Mouse (Mus musculus) CH12.LX (cell line): Measurements from ENCODE around the gene Prss41. TPM values are rescaled to one million over a fixed set of nuclear protein-coding genes. Genes with fewer than 3 reads are reported as not detected.

Experiments
- DNase-seq: peaks from one replicate; pipeline ENCODE4 v3.0.0-alpha.2; 2013; ENCODE audit errors: extremely low read depth
- H3K27ac ChIP-seq: 2 replicates; pipeline ENCODE4 v1.5.1; 2012; ENCODE audit warnings: low read depth, mild to moderate bottlenecking, control low read depth, moderate library complexity; ENCODE audit not compliant: insufficient read depth
- H3K27me3 ChIP-seq: replicated peaks from 2 replicates; pipeline ENCODE3; 2012; ENCODE audit warnings: inconsistent platforms
- H3K36me3 ChIP-seq, 2 experiments: replicated peaks in 1 of 2; 2 replicates each; pipeline versions ENCODE3 to v1.6.1; 2012; ENCODE audit warnings: inconsistent platforms in 1 of 2, low read length in 1 of 2, mild to moderate bottlenecking in 1 of 2, mixed read lengths in 1 of 2, moderate library complexity in 1 of 2; ENCODE audit not compliant: control insufficient read depth in 1 of 2, insufficient read depth in 1 of 2
- H3K4me1 ChIP-seq, 2 experiments: 2 replicates each; pipeline ENCODE4 v1.6.1; 2012; ENCODE audit warnings: inconsistent platforms in 1 of 2, moderate library complexity in 1 of 2; ENCODE audit not compliant: insufficient read depth in 2 of 2, control insufficient read depth in 1 of 2
- H3K4me2 ChIP-seq: 2 replicates; pipeline ENCODE4 v1.6.1; 2012; ENCODE audit warnings: low read depth, mild to moderate bottlenecking, control low read depth; ENCODE audit not compliant: poor library complexity, insufficient read depth, severe bottlenecking
- H3K4me3 ChIP-seq, 3 experiments: fragments of 150-350 bp in 1 of 3; sonication (generic) in 1 of 3; replicated peaks in 1 of 3; 2 replicates each; pipeline versions ENCODE3 to v1.5.1; 2011 to 2012; ENCODE audit warnings: low read depth in 2 of 3, low read length in 2 of 3, mild to moderate bottlenecking in 2 of 3, moderate library complexity in 2 of 3, control low read depth in 1 of 3, improper control_type of control experiment in 1 of 3, inconsistent platforms in 1 of 3, mixed read lengths in 1 of 3; ENCODE audit not compliant: poor library complexity in 1 of 3
- H3K79me2 ChIP-seq: replicated peaks from 2 replicates; pipeline ENCODE4 v1.6.1; 2012; ENCODE audit warnings: mild to moderate bottlenecking, moderate library complexity; ENCODE audit not compliant: control insufficient read depth, poor library complexity, insufficient read depth, severe bottlenecking; ENCODE audit errors: extremely low read depth
- H3K9ac ChIP-seq: 2 replicates; pipeline ENCODE4 v1.6.1; 2012; ENCODE audit warnings: low read depth, mild to moderate bottlenecking, control low read depth, moderate library complexity; ENCODE audit not compliant: insufficient read depth
- H3K9me3 ChIP-seq: replicated peaks from 2 replicates; pipeline ENCODE3; 2012; ENCODE audit warnings: low read length, inconsistent platforms, mixed read lengths
- CTCF ChIP-seq, 2 experiments: IDR thresholded peaks in 1 of 2; conservative IDR thresholded peaks in 1 of 2; 2 replicates each; pipeline ENCODE4 v1.5.1; 2011 to 2012; ENCODE audit warnings: low read depth in 2 of 2, low read length in 2 of 2, improper control_type of control experiment in 1 of 2, inconsistent platforms in 1 of 2, mild to moderate bottlenecking in 1 of 2, moderate library complexity in 1 of 2
- ELF1 ChIP-seq: IDR thresholded peaks from 2 replicates; pipeline ENCODE4 v1.6.1; 2014; ENCODE audit warnings: low read depth, mild to moderate bottlenecking, inconsistent platforms, low read length, improper control_type of control experiment
- GABPA ChIP-seq: IDR thresholded peaks from 2 replicates; pipeline ENCODE4 v1.6.1; 2012; ENCODE audit warnings: low read depth, low read length, improper control_type of control experiment, inconsistent platforms; ENCODE audit not compliant: insufficient replicate concordance
- IRF4 ChIP-seq: IDR thresholded peaks from 2 replicates; pipeline ENCODE4 v1.6.1; 2014; ENCODE audit warnings: low read depth, mild to moderate bottlenecking, inconsistent platforms, low read length, improper control_type of control experiment
- JUN ChIP-seq: IDR thresholded peaks from 2 replicates; pipeline ENCODE4 v1.6.1; 2011; ENCODE audit warnings: low read depth, mild to moderate bottlenecking, low read length, improper control_type of control experiment, moderate library complexity; ENCODE audit not compliant: insufficient read depth
- MAFK ChIP-seq: IDR thresholded peaks from 2 replicates; pipeline ENCODE4 v1.6.1; 2011; ENCODE audit warnings: low read length, improper control_type of control experiment; ENCODE audit not compliant: insufficient replicate concordance
- MAX ChIP-seq: IDR thresholded peaks from 2 replicates; pipeline ENCODE4 v1.6.1; 2011; ENCODE audit warnings: low read length, improper control_type of control experiment
- MEF2A ChIP-seq: IDR thresholded peaks from 2 replicates; pipeline ENCODE4 v1.6.1; 2014; ENCODE audit warnings: low read depth, mild to moderate bottlenecking, inconsistent platforms, low read length, improper control_type of control experiment, borderline replicate concordance
- PAX5 ChIP-seq: IDR thresholded peaks from 2 replicates; pipeline ENCODE4 v1.6.1; 2012; ENCODE audit warnings: low read length, inconsistent platforms, mixed read lengths
- RAD21 ChIP-seq: IDR thresholded peaks from 2 replicates; pipeline ENCODE4 v1.6.1; 2011; ENCODE audit warnings: low read depth, mild to moderate bottlenecking, low read length, improper control_type of control experiment, moderate library complexity
- RCOR1 ChIP-seq: conservative IDR thresholded peaks from 2 replicates; pipeline ENCODE4 v1.6.1; 2012; ENCODE audit warnings: low read depth, mild to moderate bottlenecking, inconsistent platforms, low read length, improper control_type of control experiment
- SMC3 ChIP-seq: IDR thresholded peaks from 2 replicates; pipeline ENCODE4 v1.6.1; 2011; ENCODE audit warnings: low read depth, low read length, improper control_type of control experiment
- UBTF ChIP-seq: IDR thresholded peaks from 2 replicates; pipeline ENCODE4 v1.6.1; 2012; ENCODE audit warnings: low read depth, mild to moderate bottlenecking, inconsistent platforms, low read length, improper control_type of control experiment, moderate library complexity
- ZMIZ1 ChIP-seq: IDR thresholded peaks from 2 replicates; pipeline ENCODE4 v1.6.1; 2012; ENCODE audit warnings: low read depth, mild to moderate bottlenecking, inconsistent platforms, low read length, improper control_type of control experiment
- dilution Hi-C: fragments of 300-500 bp; cut with MboI; formaldehyde crosslinking; loops from 2 replicates; pipeline ENCODE4 v1.14.3; 2020; ENCODE audit warnings: low sequenced_read_pairs; ENCODE audit not compliant: extremely low pct_unique_long_range_greater_than_20kb, extremely low pct_ligation_motif_present
- in situ Hi-C: fragments of 300-500 bp; cut with MboI; formaldehyde crosslinking; loops from 3 replicates; pipeline ENCODE4 v1.14.3; 2019; ENCODE audit warnings: low sequenced_read_pairs, low pct_ligation_motif_present, low pct_unique_long_range_greater_than_20kb, mixed read lengths
- polyA plus RNA-seq: library from polyadenylated mRNA; unstranded; fragments of >175 nt; gene quantifications from 2 replicates; pipeline ENCODE4 v1.2.1, GENCODE M21; 2012; ENCODE audit warnings: low read depth; ENCODE audit not compliant: insufficient read length
- total RNA-seq, 2 experiments: library from RNA; depleted of rRNA; stranded (reverse); fragments of 300-350 nt in 1 of 2; fragments of >200 nt in 1 of 2; gene quantifications; 2 replicates each; pipeline ENCODE4 v1.2.3; 2012 to 2014

Prss41 gene
- total and polyA plus RNA-seq, 3 experiments = 0.16 to 1.0 (median 0.24) TPM

DNA sequence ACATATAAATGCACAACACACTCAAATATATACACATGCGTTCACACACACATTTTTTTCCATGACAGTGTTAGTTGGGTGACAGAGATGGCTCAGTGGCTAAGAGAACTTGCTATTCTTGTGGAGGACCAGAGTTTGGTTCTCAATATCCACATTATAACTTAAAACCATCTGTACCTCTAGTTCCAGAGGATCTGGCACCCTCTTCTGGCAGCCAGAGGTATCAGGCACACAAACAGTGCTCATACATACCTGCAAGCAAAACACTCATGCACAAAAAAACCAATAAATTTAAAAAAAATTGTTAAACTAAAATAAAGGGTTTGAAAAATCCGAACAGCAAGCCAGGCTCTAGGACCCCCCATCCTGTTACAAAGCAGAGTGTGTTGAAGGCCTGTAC, 6.1 kb upstream of the Prss41 start:
- in situ Hi-C loops = no loop called here

GRCm38 (mm10) chr17:23843141-23843811, 696 bp downstream of the Prss41 start:
- no peak overlapping the region for H3K4me2 ChIP-seq
- no peaks in the 10 kb centered on the region for H3K27me3 ChIP-seq
- H3K79me2 ChIP-seq = no peaks in the 10 kb centered on the region
- DNase-seq = no peak
- dilution Hi-C loops (no loop called here), in situ Hi-C loops (no loop called here)
- no peak overlapping the region for H3K27ac ChIP-seq
- H3K4me3 ChIP-seq = peak overlapping the region in 1 of 3 experiments; percentile 11
- H3K36me3 ChIP-seq = no peaks in the 10 kb centered on the region
- peaks cover 4 to 5% of the 10 kb centered on the region in 2 experiments; a peak in 1 of 4 replicates for H3K4me1 ChIP-seq
- H3K9ac ChIP-seq = no peak overlapping the region
- TF ChIP-seq ZMIZ1 (no peak), JUN (no peak), RCOR1 (no peak), SMC3 (0 out of 2 replicates have a peak, but pooled peaks have one; percentile 18), PAX5 (no peak), CTCF (conservative IDR thresholded peaks at IDR 0.05 in 1 of 2, IDR thresholded peaks at IDR 0.05 in 1 of 2; ENCODE audit: low read depth in 2 of 2, low read length in 2 of 2) (peak in 1 of 2 experiments; percentile 50; a peak in 2 of 4 replicates), MAFK (no peak), UBTF (no peak), MAX (no peak), GABPA (no peak), IRF4 (no peak), MEF2A (no peak)
- H3K9me3 ChIP-seq = no peaks in the 10 kb centered on the region

More for the DNA sequence above, 6.1 kb upstream of the Prss41 start:
- H3K4me2 ChIP-seq = no peak overlapping the region
- H3K4me3 ChIP-seq = no peak overlapping the region
- peak; percentile 12 to 61; a peak in 2 of 4 replicates for TF ChIP-seq CTCF (conservative IDR thresholded peaks at IDR 0.05 in 1 of 2, IDR thresholded peaks at IDR 0.05 in 1 of 2; ENCODE audit: low read depth in 2 of 2, low read length in 2 of 2)
- peak; percentile 52 for TF ChIP-seq SMC3
- TF ChIP-seq RAD21 = peak; percentile 54
- TF ChIP-seq ELF1 = no peak
- dilution Hi-C loops = no loop called here
- H3K27ac ChIP-seq = no peak overlapping the region
- H3K36me3 ChIP-seq = no peaks in the 10 kb centered on the region
- peaks cover 3% of the 10 kb centered on the region for H3K9me3 ChIP-seq
- H3K9ac ChIP-seq = no peak overlapping the region
- 0 out of 4 replicates have a peak, but pooled peaks cover 0 to 3% of the 10 kb centered on the region in 2 experiments for H3K4me1 ChIP-seq
- no peak for DNase-seq
- H3K79me2 ChIP-seq = no peaks in the 10 kb centered on the region
- no peaks in the 10 kb centered on the region for H3K27me3 ChIP-seq
